Mouse (Mus musculus) kidney, adult 2 months (tissue): ENCODE data around the gene Fmnl1. TPM values are rescaled to one million over a fixed set of nuclear protein-coding genes. Genes with fewer than 3 reads are reported as not detected.

Experiments
- DNase-seq: peaks from one replicate; pipeline ENCODE4 v3.0.0; 2021
- H3K27ac ChIP-seq: fragments of 200-500 bp; 2 replicates; pipeline ENCODE4 v1.5.1; 2012; ENCODE audit warnings: low read depth, low read length, control low read depth, inconsistent platforms; ENCODE audit not compliant: insufficient read depth
- H3K27me3 ChIP-seq: fragments of 200-500 bp; replicated peaks from 2 replicates; pipeline ENCODE4 v1.6.1; 2012; ENCODE audit warnings: mild to moderate bottlenecking, moderate library complexity, low read length, inconsistent platforms; ENCODE audit not compliant: control insufficient read depth, insufficient read depth
- H3K36me3 ChIP-seq: fragments of 200-500 bp; 2 replicates; pipeline ENCODE4 v1.6.1; 2012; ENCODE audit warnings: mild to moderate bottlenecking, moderate library complexity, low read length, inconsistent platforms; ENCODE audit not compliant: control insufficient read depth, insufficient read depth
- H3K4me1 ChIP-seq: fragments of 200-500 bp; 2 replicates; pipeline ENCODE4 v1.6.1; 2011; ENCODE audit warnings: low read length; ENCODE audit not compliant: control insufficient read depth, insufficient read depth
- H3K4me3 ChIP-seq: fragments of 200-500 bp; 2 replicates; pipeline ENCODE4 v1.5.1; 2011; ENCODE audit warnings: mild to moderate bottlenecking, low read depth, low read length, control low read depth; ENCODE audit not compliant: insufficient read depth
- CTCF ChIP-seq: fragments of 200-500 bp; conservative IDR thresholded peaks from 2 replicates; pipeline ENCODE4 v1.5.1; 2011; ENCODE audit warnings: low read depth, mild to moderate bottlenecking, control low read depth, low read length, moderate library complexity, mixed read lengths; ENCODE audit not compliant: insufficient read depth, insufficient read length
- POLR2A ChIP-seq: fragments of 200-500 bp; IDR thresholded peaks from one replicate; pipeline ENCODE4 v1.6.1; 2011; ENCODE audit warnings: low read depth, low read length, control low read depth
- WGBS: fragments of 180-500 bp; shearing (Covaris S2); methylation state at CpG from one replicate; pipeline ENCODE4 v1.1.7; 2018; 5-methylcytosine and 5-hydroxymethylcytosine counted together
- polyA plus RNA-seq: library from polyadenylated mRNA; depleted of rRNA; stranded (reverse); fragments of >200 nt; gene quantifications from 2 replicates; pipeline ENCODE4 v1.2.3, GENCODE M21; 2012

The Fmnl1 gene
- polyA plus RNA-seq, 1 experiment, result 35.5 TPM

DNA sequence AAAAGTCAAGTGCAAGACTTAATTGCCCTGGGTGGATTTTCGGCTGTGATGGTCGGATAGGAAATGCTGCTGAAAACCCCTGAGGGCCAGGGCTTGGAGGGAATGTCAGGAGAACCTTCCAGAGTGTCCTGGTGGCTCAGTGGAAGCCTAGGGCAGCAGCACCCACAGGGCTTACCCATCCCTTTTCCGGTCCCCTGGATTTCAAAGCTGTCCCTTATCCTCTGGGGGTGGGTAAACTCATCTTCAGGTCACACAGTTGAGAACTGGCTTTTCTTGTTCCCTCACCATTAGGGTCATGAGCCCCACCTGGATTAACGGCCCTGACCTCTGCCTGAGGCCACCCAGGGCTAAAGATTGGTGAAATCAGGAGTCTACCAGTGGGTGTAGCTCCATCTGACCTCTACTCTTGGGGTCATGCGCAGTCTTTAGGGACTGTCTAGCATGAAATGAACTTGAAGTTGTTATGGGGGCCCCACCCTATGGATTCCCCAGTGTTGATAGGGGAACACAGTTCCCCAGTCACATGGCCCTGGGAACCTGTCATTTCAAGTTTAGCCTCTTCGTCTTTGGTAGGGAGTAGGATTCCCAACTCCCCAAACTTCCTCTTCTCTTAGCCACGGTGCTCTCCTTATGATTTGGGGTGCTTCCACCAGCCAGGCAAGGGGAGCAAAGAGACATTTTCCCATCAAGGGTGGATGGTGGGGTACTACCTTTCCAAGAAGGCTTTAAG, 2.3 kb downstream of the Fmnl1 start:
- TF ChIP-seq CTCF (no peak), POLR2A (no peak)
- WGBS, result 74% methylated on average over 7 of the region's 7 CpGs
- peaks cover 31% of the 10 kb centered on the region; the same call in 1 of the 2 replicates for H3K4me1 ChIP-seq
- no peaks in the 10 kb centered on the region for H3K36me3 ChIP-seq
- H3K27me3 ChIP-seq, result no peaks in the 10 kb centered on the region
- no peak for DNase-seq
- H3K27ac ChIP-seq, result peak overlapping the region; percentile 90
- H3K4me3 ChIP-seq, result no peak overlapping the region

DNA sequence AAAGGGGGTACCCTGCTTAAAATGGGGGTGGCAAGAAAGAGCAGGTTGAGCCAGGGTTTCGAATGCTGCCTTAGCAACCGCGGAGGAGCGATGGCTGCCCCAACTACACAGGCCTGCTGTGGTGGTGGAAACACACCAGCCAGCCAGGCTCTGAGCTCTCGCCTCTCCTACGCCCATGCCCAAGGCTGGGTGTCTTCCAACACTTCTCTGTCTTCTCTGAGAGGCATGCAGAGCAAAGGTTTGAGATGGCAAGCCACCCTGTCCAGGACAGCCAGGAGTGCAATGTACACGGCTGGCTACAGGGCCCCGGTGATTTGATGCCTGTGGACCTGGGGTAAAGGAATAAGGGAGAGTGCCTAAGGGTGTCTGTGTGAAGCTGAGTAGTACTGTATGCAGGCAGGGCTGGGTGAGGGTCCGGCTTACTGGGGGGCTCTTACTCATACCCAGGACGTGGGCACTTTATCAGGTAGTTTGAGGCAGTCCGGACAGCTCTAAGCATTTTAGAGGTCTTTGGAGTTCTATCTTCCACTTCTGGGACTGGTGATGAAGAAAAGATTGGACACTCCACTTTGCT, 3.0 kb downstream of the Fmnl1 start:
- DNase-seq, result peak; percentile 77
- H3K4me3 ChIP-seq, result no peak overlapping the region
- no peaks in the 10 kb centered on the region for H3K27me3 ChIP-seq
- no peaks in the 10 kb centered on the region for H3K36me3 ChIP-seq
- peaks cover 37% of the 10 kb centered on the region for H3K4me1 ChIP-seq
- TF ChIP-seq CTCF, result no peak
- no peak for TF ChIP-seq POLR2A
- H3K27ac ChIP-seq, result peak overlapping the region; percentile 90
- 78% methylated on average over 11 of the region's 11 CpGs for WGBS

DNA sequence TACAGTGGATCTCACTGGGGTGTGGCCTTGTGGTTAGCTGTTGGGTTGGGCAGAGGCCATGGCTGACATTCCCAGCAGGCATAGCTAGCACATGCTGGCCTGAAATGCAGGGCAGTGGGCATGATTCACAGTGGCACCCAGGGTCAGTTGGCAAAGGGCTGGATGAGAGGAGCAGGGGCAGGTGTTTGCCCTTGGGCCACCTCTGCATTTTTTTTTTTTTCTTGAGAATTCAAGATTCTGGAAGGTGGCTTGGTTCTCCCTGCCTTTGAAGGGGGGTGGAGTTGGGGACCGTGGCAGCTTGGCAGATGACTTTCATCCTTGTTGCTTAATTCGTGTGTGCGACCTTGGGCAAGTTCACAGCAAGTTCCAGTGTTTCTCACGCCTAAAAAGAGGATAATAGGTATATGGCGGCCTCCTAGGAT, 3.5 kb downstream of the Fmnl1 start:
- 59% methylated on average over 5 of the region's 5 CpGs for WGBS
- no peak for TF ChIP-seq CTCF
- Histone ChIP-seq H3K4me1 (peaks cover 42% of the 10 kb centered on the region), H3K36me3 (no peaks in the 10 kb centered on the region), H3K27ac (peak overlapping the region; percentile 90), H3K27me3 (no peaks in the 10 kb centered on the region), H3K4me3 (no peak overlapping the region)
- peak; percentile 78 for DNase-seq

DNA sequence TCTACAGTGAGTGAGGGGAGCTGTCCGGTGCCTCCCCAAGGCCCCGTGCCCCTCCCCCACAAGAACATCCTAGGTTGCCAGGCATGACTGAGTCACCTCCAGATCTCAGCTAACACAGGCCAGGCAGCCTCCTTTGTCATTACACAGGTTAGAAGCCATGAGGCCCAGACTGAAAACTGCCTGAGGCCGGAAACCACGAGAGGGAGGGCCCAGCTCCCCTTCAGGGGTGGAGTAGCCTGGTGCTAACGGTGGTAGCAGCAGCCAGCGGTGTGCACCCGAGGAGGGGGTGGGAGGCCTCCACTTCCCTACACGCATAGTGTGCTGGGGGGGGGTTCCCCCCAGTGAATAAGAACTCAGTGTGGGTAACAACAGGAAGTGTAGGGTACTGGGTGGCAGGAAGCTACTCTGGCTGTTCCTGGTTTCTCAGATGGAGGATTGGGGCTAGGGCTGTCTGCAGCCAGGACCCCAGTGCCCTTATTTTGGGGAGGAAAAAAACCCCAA, 4.0 kb downstream of the Fmnl1 start:
- TF ChIP-seq CTCF (no peak), POLR2A (no peak)
- H3K36me3 ChIP-seq, result no peaks in the 10 kb centered on the region
- peak overlapping the region; percentile 90 for H3K27ac ChIP-seq
- DNase-seq, result peak; percentile 52
- WGBS, result 27% methylated on average over 8 of the region's 8 CpGs
- no peak overlapping the region for H3K4me3 ChIP-seq
- peaks cover 41% of the 10 kb centered on the region for H3K4me1 ChIP-seq
- H3K27me3 ChIP-seq, result no peaks in the 10 kb centered on the region

DNA sequence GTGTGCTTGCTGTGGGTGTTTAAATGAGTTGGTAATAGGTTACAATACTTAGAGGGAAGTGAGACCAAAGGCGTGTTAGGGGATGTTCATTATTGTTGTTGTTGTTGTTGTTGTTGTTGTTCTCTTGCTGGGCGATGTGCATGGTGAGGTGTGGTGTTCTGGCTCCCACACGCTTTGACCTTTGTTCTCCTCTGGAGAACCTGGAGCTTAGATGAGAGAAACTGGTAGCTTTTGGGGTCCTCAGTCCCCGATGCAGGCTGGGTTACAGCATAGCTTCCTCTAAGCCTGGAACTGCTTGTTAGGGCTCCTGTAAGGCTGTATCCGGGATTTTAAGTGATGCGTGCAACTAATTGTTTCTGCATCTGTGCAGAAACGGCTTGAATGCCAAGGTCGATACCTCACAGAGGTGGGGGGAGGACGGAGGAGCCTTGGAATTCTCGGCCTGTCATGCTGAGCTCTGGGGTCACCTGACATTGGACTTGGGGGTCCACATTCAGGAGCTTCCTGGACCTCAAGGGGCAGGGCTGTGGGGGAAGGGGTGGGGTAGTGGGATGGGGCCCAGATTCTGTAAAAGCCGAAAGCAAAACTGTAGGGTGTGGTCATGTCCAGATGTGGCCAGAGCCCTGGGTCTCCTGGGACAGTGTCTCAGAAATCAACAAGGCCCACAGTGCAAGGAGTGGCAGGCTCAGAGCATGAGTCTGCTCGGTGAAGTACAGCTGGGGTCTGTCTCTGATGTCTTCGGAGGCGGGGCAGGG, 5.0 kb downstream of the Fmnl1 start:
- H3K27ac ChIP-seq, result 0 out of 2 replicates have a peak overlapping the region, but pooled peaks have one; percentile 14

DNA sequence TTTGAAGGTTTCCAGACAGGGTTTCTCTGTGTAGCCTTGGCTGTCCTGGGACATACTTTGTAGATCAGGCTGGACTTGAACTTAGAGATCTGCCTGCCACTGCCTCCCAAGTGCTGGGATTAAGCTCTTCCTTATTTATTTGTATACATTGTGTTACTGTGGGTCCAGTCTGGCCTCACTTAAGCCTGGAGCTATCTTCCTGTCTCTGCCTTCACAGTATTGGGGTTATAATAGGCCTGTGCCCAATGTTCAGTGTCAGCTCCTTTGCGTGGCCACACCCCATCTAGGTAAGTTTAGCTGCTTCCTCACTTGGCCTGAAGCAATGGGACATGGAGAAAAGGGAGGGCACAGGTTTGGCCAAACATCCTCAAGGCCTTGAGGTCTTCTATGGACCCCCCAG, 5.6 kb downstream of the Fmnl1 start:
- Histone ChIP-seq H3K4me3 (no peak overlapping the region), H3K36me3 (no peaks in the 10 kb centered on the region), H3K27me3 (no peaks in the 10 kb centered on the region), H3K4me1 (peaks cover 38% of the 10 kb centered on the region), H3K27ac (no peak overlapping the region)
- TF ChIP-seq CTCF (no peak), POLR2A (no peak)
- DNase-seq, result no peak
- 89% methylated on average over 1 of the region's 1 CpGs for WGBS

More for the DNA sequence above, 5.0 kb downstream of the Fmnl1 start:
- WGBS, result 59% methylated on average over 14 of the region's 14 CpGs
- H3K4me1 ChIP-seq, result peaks cover 38% of the 10 kb centered on the region
- no peak for DNase-seq
- no peaks in the 10 kb centered on the region for H3K36me3 ChIP-seq
- H3K27me3 ChIP-seq, result no peaks in the 10 kb centered on the region
- no peak overlapping the region for H3K4me3 ChIP-seq
- TF ChIP-seq POLR2A, result no peak
- TF ChIP-seq CTCF, result no peak

DNA sequence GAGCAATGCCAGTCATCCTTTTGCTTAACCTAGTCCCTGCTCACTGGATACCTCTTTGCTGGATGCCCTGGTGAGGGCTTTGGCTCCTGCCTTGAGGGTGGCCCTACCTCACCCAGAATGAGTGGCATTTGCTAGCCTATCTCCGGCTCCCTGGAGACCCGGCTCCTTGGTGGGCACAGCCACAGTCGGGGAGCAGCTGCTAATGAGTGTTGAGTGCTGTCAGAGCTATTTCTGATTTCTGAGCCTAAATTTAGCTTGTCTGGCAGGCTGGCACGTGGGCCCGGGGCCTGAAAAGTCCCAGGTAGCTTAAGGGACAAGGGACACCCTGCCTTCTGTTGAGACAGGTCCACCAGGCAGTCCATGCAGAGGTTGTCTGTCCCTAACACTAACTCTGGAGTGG, 6.3 kb downstream of the Fmnl1 start:
- WGBS, result 78% methylated on average over 5 of the region's 5 CpGs
- no peaks in the 10 kb centered on the region for H3K36me3 ChIP-seq
- DNase-seq, result no peak
- no peak overlapping the region for H3K4me3 ChIP-seq
- H3K27ac ChIP-seq, result no peak overlapping the region
- H3K27me3 ChIP-seq, result no peaks in the 10 kb centered on the region
- H3K4me1 ChIP-seq, result peaks cover 38% of the 10 kb centered on the region
- no peak for TF ChIP-seq POLR2A
